Mouse (Mus musculus): ENCODE results near the gene Acaca. TPM values are rescaled to one million over a fixed set of nuclear protein-coding genes. Genes with fewer than 3 reads are reported as not detected.
A peak's percentile ranks its signal among the peaks of the same experiment; 100 is the strongest.

Acaca gene
- polyA plus RNA-seq, 1 experiment from 2014 or later, result 26.4 TPM

- ATAC-seq (ENCODE audit: insufficient number of reproducible peaks, insufficient read depth, low FRiP score, low TSS enrichment), result no peak
- no peak overlapping the region for H3K4me3 ChIP-seq
- no peak overlapping the region for H3K27ac ChIP-seq
- no peaks in the 10 kb centered on the region for H3K9me3 ChIP-seq
- H3K4me2 ChIP-seq (replicated peaks), result no peak overlapping the region
- H3K27me3 ChIP-seq, result no peaks in the 10 kb centered on the region
- H3K4me1 ChIP-seq, result no peaks in the 10 kb centered on the region
- no peak overlapping the region for H3K9ac ChIP-seq
- 80% methylated on average over 4 of the region's 4 CpGs for WGBS
- H3K36me3 ChIP-seq, result peaks cover 31% of the 10 kb centered on the region
These were observed 126.4 kb downstream of the Acaca start for GRCm38 (mm10) chr11:84255879-84256278.

GRCm38 (mm10) chr11:84258053-84258710 is 128.7 kb downstream of the Acaca start:
- H3K27ac ChIP-seq, result no peak overlapping the region
- no peaks in the 10 kb centered on the region for H3K4me1 ChIP-seq
- no peaks in the 10 kb centered on the region for H3K27me3 ChIP-seq
- H3K36me3 ChIP-seq, result peaks cover 37% of the 10 kb centered on the region
- no peak overlapping the region for H3K4me2 ChIP-seq (replicated peaks)
- no peak overlapping the region for H3K4me3 ChIP-seq
- H3K9me3 ChIP-seq, result no peaks in the 10 kb centered on the region
- 82% methylated on average over 4 of the region's 4 CpGs for WGBS
- H3K9ac ChIP-seq, result no peak overlapping the region
- no peak for ATAC-seq (ENCODE audit: insufficient number of reproducible peaks, insufficient read depth, low FRiP score, low TSS enrichment)

GRCm38 (mm10) chr11:84264490-84264889 is 135.0 kb downstream of the Acaca start:
- no peaks in the 10 kb centered on the region for H3K27me3 ChIP-seq
- H3K9me3 ChIP-seq, result no peaks in the 10 kb centered on the region
- H3K4me1 ChIP-seq, result no peaks in the 10 kb centered on the region
- H3K9ac ChIP-seq, result no peak overlapping the region
- H3K27ac ChIP-seq, result no peak overlapping the region
- H3K4me3 ChIP-seq, result no peak overlapping the region
- peaks cover 57% of the 10 kb centered on the region for H3K36me3 ChIP-seq
- 66% methylated on average over 3 of the region's 3 CpGs for WGBS
- no peak overlapping the region for H3K4me2 ChIP-seq (replicated peaks)
- no peak for ATAC-seq (ENCODE audit: insufficient number of reproducible peaks, insufficient read depth, low FRiP score, low TSS enrichment)

- Histone ChIP-seq H3K4me2 (replicated peaks) (no peak overlapping the region), H3K27ac (no peak overlapping the region), H3K27me3 (no peaks in the 10 kb centered on the region), H3K4me3 (no peak overlapping the region), H3K9me3 (no peaks in the 10 kb centered on the region), H3K36me3 (peaks cover 43% of the 10 kb centered on the region), H3K4me1 (peaks cover 11% of the 10 kb centered on the region), H3K9ac (no peak overlapping the region)
- ATAC-seq (ENCODE audit: insufficient number of reproducible peaks, insufficient read depth, low FRiP score, low TSS enrichment), result no peak
These were observed 138.6 kb downstream of the Acaca start for GRCm38 (mm10) chr11:84268068-84268467.

- Histone ChIP-seq H3K27me3 (no peaks in the 10 kb centered on the region), H3K36me3 (peaks cover 31% of the 10 kb centered on the region), H3K27ac (no peak overlapping the region), H3K4me3 (no peak overlapping the region), H3K4me1 (peaks cover 11% of the 10 kb centered on the region), H3K4me2 (replicated peaks) (no peak overlapping the region), H3K9ac (no peak overlapping the region), H3K9me3 (no peaks in the 10 kb centered on the region)
- WGBS, result 60% methylated on average over 3 of the region's 3 CpGs
- no peak for ATAC-seq (ENCODE audit: insufficient number of reproducible peaks, insufficient read depth, low FRiP score, low TSS enrichment)
These were observed 141.0 kb downstream of the Acaca start for GRCm38 (mm10) chr11:84270511-84270910.

GRCm38 (mm10) chr11:84271948-84272347 is 142.5 kb downstream of the Acaca start:
- peaks cover 11% of the 10 kb centered on the region for H3K4me1 ChIP-seq
- no peaks in the 10 kb centered on the region for H3K27me3 ChIP-seq
- peak overlapping the region; percentile 54 for H3K27ac ChIP-seq
- no peak for ATAC-seq (ENCODE audit: insufficient number of reproducible peaks, insufficient read depth, low FRiP score, low TSS enrichment)
- H3K9ac ChIP-seq, result no peak overlapping the region
- H3K4me3 ChIP-seq, result no peak overlapping the region
- H3K36me3 ChIP-seq, result peaks cover 33% of the 10 kb centered on the region
- H3K4me2 ChIP-seq (replicated peaks), result no peak overlapping the region
- WGBS, result 42% methylated on average over 10 of the region's 10 CpGs
- no peaks in the 10 kb centered on the region for H3K9me3 ChIP-seq

GRCm38 (mm10) chr11:84272574-84272973 is 143.1 kb downstream of the Acaca start:
- H3K9ac ChIP-seq, result no peak overlapping the region
- no peak overlapping the region for H3K4me3 ChIP-seq
- no peak for ATAC-seq (ENCODE audit: insufficient number of reproducible peaks, insufficient read depth, low FRiP score, low TSS enrichment)
- no peak overlapping the region for H3K4me2 ChIP-seq (replicated peaks)
- no peaks in the 10 kb centered on the region for H3K27me3 ChIP-seq
- 59% methylated on average over 3 of the region's 3 CpGs for WGBS
- H3K27ac ChIP-seq, result no peak overlapping the region
- H3K36me3 ChIP-seq, result peaks cover 33% of the 10 kb centered on the region
- no peaks in the 10 kb centered on the region for H3K9me3 ChIP-seq
- peaks cover 11% of the 10 kb centered on the region for H3K4me1 ChIP-seq

- no peak for ATAC-seq (ENCODE audit: insufficient number of reproducible peaks, insufficient read depth, low FRiP score, low TSS enrichment)
These were observed 147.5 kb downstream of the Acaca start for GRCm38 (mm10) chr11:84276979-84277378.

GRCm38 (mm10) chr11:84281280-84281679 is 151.8 kb downstream of the Acaca start:
- 77% methylated on average over 5 of the region's 5 CpGs for WGBS
- no peak overlapping the region for H3K4me2 ChIP-seq (replicated peaks)
- no peaks in the 10 kb centered on the region for H3K9me3 ChIP-seq
- H3K27me3 ChIP-seq, result no peaks in the 10 kb centered on the region
- H3K4me1 ChIP-seq, result no peaks in the 10 kb centered on the region
- H3K27ac ChIP-seq, result no peak overlapping the region
- H3K4me3 ChIP-seq, result no peak overlapping the region
- no peak for ATAC-seq (ENCODE audit: insufficient number of reproducible peaks, insufficient read depth, low FRiP score, low TSS enrichment)
- no peak overlapping the region for H3K9ac ChIP-seq
- peaks cover 41% of the 10 kb centered on the region for H3K36me3 ChIP-seq

More at GRCm38 (mm10) chr11:84276979-84277378, 147.5 kb downstream of the Acaca start:
- Histone ChIP-seq H3K9me3 (no peaks in the 10 kb centered on the region), H3K27me3 (no peaks in the 10 kb centered on the region), H3K36me3 (peaks cover 46% of the 10 kb centered on the region), H3K4me3 (no peak overlapping the region), H3K27ac (no peak overlapping the region), H3K4me1 (peaks cover 9% of the 10 kb centered on the region), H3K9ac (no peak overlapping the region), H3K4me2 (replicated peaks) (no peak overlapping the region)
- 64% methylated on average over 5 of the region's 5 CpGs for WGBS

- ATAC-seq (ENCODE audit: insufficient number of reproducible peaks, insufficient read depth, low FRiP score, low TSS enrichment), result no peak
- WGBS, result 85% methylated on average over 7 of the region's 7 CpGs
- no peak overlapping the region for H3K27ac ChIP-seq
- H3K36me3 ChIP-seq, result peaks cover 30% of the 10 kb centered on the region
- H3K4me2 ChIP-seq (replicated peaks), result no peak overlapping the region
- H3K9me3 ChIP-seq, result no peaks in the 10 kb centered on the region
- H3K27me3 ChIP-seq, result no peaks in the 10 kb centered on the region
- no peak overlapping the region for H3K4me3 ChIP-seq
- H3K4me1 ChIP-seq, result no peaks in the 10 kb centered on the region
- H3K9ac ChIP-seq, result no peak overlapping the region
These were observed 153.7 kb downstream of the Acaca start for GRCm38 (mm10) chr11:84282944-84283703.

GRCm38 (mm10) chr11:84290781-84291180 is 161.3 kb downstream of the Acaca start:
- ATAC-seq (ENCODE audit: insufficient number of reproducible peaks, insufficient read depth, low FRiP score, low TSS enrichment), result no peak
- WGBS, result 63% methylated on average over 3 of the region's 3 CpGs

GRCm38 (mm10) chr11:84292532-84292931 is 163.1 kb downstream of the Acaca start:
- Histone ChIP-seq H3K9me3 (no peaks in the 10 kb centered on the region), H3K27me3 (no peaks in the 10 kb centered on the region), H3K4me1 (no peaks in the 10 kb centered on the region), H3K4me3 (no peak overlapping the region), H3K27ac (no peak overlapping the region), H3K4me2 (replicated peaks) (no peak overlapping the region), H3K36me3 (peaks cover 3% of the 10 kb centered on the region; the same call in 1 of the 2 replicates), H3K9ac (no peak overlapping the region)
- no peak for ATAC-seq (ENCODE audit: insufficient number of reproducible peaks, insufficient read depth, low FRiP score, low TSS enrichment)
- WGBS, result 73% methylated on average over 3 of the region's 3 CpGs

More at GRCm38 (mm10) chr11:84290781-84291180, 161.3 kb downstream of the Acaca start:
- Histone ChIP-seq H3K9me3 (no peaks in the 10 kb centered on the region), H3K27me3 (no peaks in the 10 kb centered on the region), H3K4me1 (no peaks in the 10 kb centered on the region), H3K4me2 (replicated peaks) (no peak overlapping the region), H3K9ac (no peak overlapping the region), H3K36me3 (0 out of 2 replicates have a peak, but pooled peaks cover 3% of the 10 kb centered on the region), H3K27ac (no peak overlapping the region), H3K4me3 (no peak overlapping the region)

Measured in embryonic facial prominence, embryonic 12.5 days (tissue).